ENCODE assay signal across 9 mouse cellular contexts in genomic region chr16:97312960-97313686, GRCm38 (mm10). TPM values are rescaled to one million over a fixed set of nuclear protein-coding genes. Genes with fewer than 3 reads are reported as not detected.
DNase-seq lines count a peak whose midpoint lies in the region; ATAC-seq and TF ChIP-seq lines count a peak whose summit lies in the region.
"Had no signal": no experiment of that assay in that cellular context is flagged by ENCODE, and none has a peak within 500 bp of the region (broad histone marks: within the 10 kb centered on the region; RNA-seq: fewer than 3 reads in every experiment).

No protein-coding gene starts in this region.

- no peak overlapping the region for H3K4me3 ChIP-seq in ES-Bruce4 (ENCODE audit: low read depth, low read length)
- H3K4me3 ChIP-seq in bone marrow macrophage, adult 2 months (ENCODE audit: insufficient read depth, low read length), result no peak overlapping the region
- H3K4me3 ChIP-seq in forebrain, embryonic 12.5 days (replicated peaks), result no peak overlapping the region
- H3K4me3 ChIP-seq in liver, postnatal 0 days (ENCODE audit: low read depth, low read length), result no peak overlapping the region
- no peak overlapping the region for H3K4me3 ChIP-seq in olfactory bulb, adult 2 months (ENCODE audit: insufficient read depth, low read depth, low read length)
- H3K4me3 ChIP-seq: heart, embryonic 13.5 days had no signal

- peak; percentile 51; the same call in 1 of the 2 replicates for ATAC-seq in forebrain, embryonic 12.5 days (ENCODE audit: low FRiP score)
- no peak for ATAC-seq in liver, postnatal 0 days

- WGBS in forebrain, embryonic 12.5 days, result 27% methylated on average over 10 of the region's 10 CpGs
- 35% methylated on average over 10 of the region's 10 CpGs for WGBS in liver, postnatal 0 days (ENCODE audit: insufficient replicate concordance)
- 27% methylated on average over 10 of the region's 10 CpGs for WGBS in olfactory bulb, adult 2 months

- no peak overlapping the region for H3K9ac ChIP-seq in ES-Bruce4 (ENCODE audit: low read depth, poor library complexity, severe bottlenecking)
- H3K9ac ChIP-seq in forebrain, embryonic 12.5 days, result no peak overlapping the region
- no peak overlapping the region for H3K9ac ChIP-seq in liver, postnatal 0 days (replicated peaks)
- H3K9ac ChIP-seq: heart, embryonic 13.5 days had no signal

- no peaks in the 10 kb centered on the region for H3K9me3 ChIP-seq in ES-Bruce4 (replicated peaks; ENCODE audit: control insufficient read depth, insufficient read depth, low read length, poor library complexity, severe bottlenecking)
- no peaks in the 10 kb centered on the region for H3K9me3 ChIP-seq in forebrain, embryonic 12.5 days
- H3K9me3 ChIP-seq in liver, postnatal 0 days (ENCODE audit: low read length), result no peaks in the 10 kb centered on the region
- H3K9me3 ChIP-seq: heart, embryonic 13.5 days had no signal

- TF ChIP-seq EP300 in ES-Bruce4 (IDR thresholded peaks at IDR 0.05; ENCODE audit: insufficient read depth, low read depth, low read length), result no peak
- no peak for TF ChIP-seq EP300 in liver, postnatal 0 days (IDR thresholded peaks at IDR 0.05; ENCODE audit: low read depth)

- DNase-seq in heart, postnatal 36 days, result peak; percentile 76 to 87
- DNase-seq in layer of hippocampus, adult 11-12 months (ENCODE audit: low spot score), result peak; percentile 85
- DNase-seq in liver, postnatal 0 days, result peak; percentile 80
- peak; percentile 33 to 78 for DNase-seq in thymus, postnatal 10 days (ENCODE audit: low spot score in 2 of 2)

- no peaks in the 10 kb centered on the region for H3K27me3 ChIP-seq in ES-Bruce4 (ENCODE audit: control insufficient read depth, insufficient read depth, low read length, poor library complexity, severe bottlenecking)
- no peaks in the 10 kb centered on the region for H3K27me3 ChIP-seq in forebrain, embryonic 12.5 days
- H3K27me3 ChIP-seq in liver, postnatal 0 days (ENCODE audit: insufficient read depth, low read length), result no peaks in the 10 kb centered on the region
- H3K27me3 ChIP-seq: heart, embryonic 13.5 days had no signal

- no peaks in the 10 kb centered on the region for H3K4me1 ChIP-seq in ES-Bruce4 (ENCODE audit: control insufficient read depth, insufficient read depth, low read length)
- peaks cover 12% of the 10 kb centered on the region for H3K4me1 ChIP-seq in bone marrow macrophage, adult 2 months (ENCODE audit: control insufficient read depth, insufficient read depth, low read length)
- H3K4me1 ChIP-seq in forebrain, embryonic 12.5 days, result peaks cover 5% of the 10 kb centered on the region; the same call in 1 of the 2 replicates
- no peaks in the 10 kb centered on the region for H3K4me1 ChIP-seq in liver, postnatal 0 days (ENCODE audit: insufficient read depth)
- peaks cover 8% of the 10 kb centered on the region for H3K4me1 ChIP-seq in olfactory bulb, adult 2 months (ENCODE audit: control insufficient read depth, insufficient read depth, low read length)

- no peak for TF ChIP-seq POLR2A in ES-Bruce4 (IDR thresholded peaks at IDR 0.05; ENCODE audit: insufficient read depth, low read length)
- TF ChIP-seq POLR2A in bone marrow macrophage, adult 2 months (IDR thresholded peaks at IDR 0.05; ENCODE audit: borderline replicate concordance, low read depth, low read length), result no peak
- no peak for TF ChIP-seq POLR2A in olfactory bulb, adult 2 months (IDR thresholded peaks at IDR 0.05; ENCODE audit: insufficient read depth, low read depth, low read length)

- no peak overlapping the region for H3K4me2 ChIP-seq in forebrain, embryonic 12.5 days
- H3K4me2 ChIP-seq in liver, postnatal 0 days (ENCODE audit: low read depth, low read length), result no peak overlapping the region
- H3K4me2 ChIP-seq: heart, embryonic 13.5 days had no signal

- no peak overlapping the region for H3K27ac ChIP-seq in ES-Bruce4 (ENCODE audit: insufficient read depth, low read length)
- no peak overlapping the region for H3K27ac ChIP-seq in bone marrow macrophage, adult 2 months (ENCODE audit: insufficient read depth, low read depth, low read length)
- no peak overlapping the region for H3K27ac ChIP-seq in forebrain, embryonic 12.5 days
- H3K27ac ChIP-seq in liver, postnatal 0 days (ENCODE audit: low read depth), result no peak overlapping the region
- no peak overlapping the region for H3K27ac ChIP-seq in olfactory bulb, adult 2 months (ENCODE audit: insufficient read depth, low read depth, low read length)
- H3K27ac ChIP-seq: heart, embryonic 13.5 days had no signal

- TF ChIP-seq CTCF in ES-Bruce4 (IDR thresholded peaks at IDR 0.05; ENCODE audit: low read depth, low read length), result peak; percentile 61
- TF ChIP-seq CTCF in bone marrow macrophage, adult 2 months (IDR thresholded peaks at IDR 0.05; ENCODE audit: low read depth, low read length), result peak; percentile 73
- TF ChIP-seq CTCF in liver, postnatal 0 days (IDR thresholded peaks at IDR 0.05; ENCODE audit: low read depth), result peak; percentile 85
- TF ChIP-seq CTCF in olfactory bulb, adult 2 months (IDR thresholded peaks at IDR 0.05; ENCODE audit: insufficient read depth, low read depth, low read length), result 0 out of 2 replicates have a peak, but pooled peaks have one; percentile 19

- intact Hi-C loops in heart, postnatal 36 days (cut with DNase I), result loop anchor here (1.0 to 5.0 kb wide), 7 partner anchors 44 to 464 kb away; partner anchors contain the start of gene Bace2

- no peaks in the 10 kb centered on the region for H3K36me3 ChIP-seq in ES-Bruce4 (ENCODE audit: control insufficient read depth, insufficient read depth, low read length, poor library complexity, severe bottlenecking)
- no peaks in the 10 kb centered on the region for H3K36me3 ChIP-seq in forebrain, embryonic 12.5 days (replicated peaks)
- no peaks in the 10 kb centered on the region for H3K36me3 ChIP-seq in liver, postnatal 0 days (replicated peaks; ENCODE audit: insufficient read depth, low read length)
- H3K36me3 ChIP-seq: heart, embryonic 13.5 days had no signal

RNA-seq across cellular contexts. Expression of gene Bace2, which starts 43.4 kb away (rescaled TPM):
- not detected in 2 replicates for polyA plus RNA-seq in ES-Bruce4 (2011; ENCODE audit: insufficient read depth, insufficient read length, low read depth, missing spikeins)
- not detected in 2 replicates for polyA plus RNA-seq in bone marrow macrophage, adult 2 months (2012; ENCODE audit: insufficient read depth, insufficient read length, missing spikeins)
- polyA plus RNA-seq in forebrain, embryonic 12.5 days (2016; fragmentation: Nextera tagmentation; extraction: Ambion mirVana), result 1.9 and 2.1 TPM in 2 replicates
- total RNA-seq in heart, postnatal 36 days (2021), result 10 to 100 TPM; 16.3 to 20.8 TPM
- 9.9 and 11.0 TPM in 2 replicates for polyA plus RNA-seq in liver, postnatal 0 days (2015; fragmentation: Nextera tagmentation; extraction: Ambion mirVana)
- polyA plus RNA-seq in olfactory bulb, adult 2 months (2012; ENCODE audit: insufficient read depth, insufficient read length, low replicate concordance, missing spikeins), result not detected in 2 replicates

Comparison
In these comparisons a context has a peak if more than half of its experiments do, and no peak if none do; other contexts are left out.
1. CTCF ChIP-seq: peak in every context shown above with its lines; median percentile 85 in liver, postnatal 0 days; 73 in bone marrow macrophage, adult 2 months; 61 in ES-Bruce4; 19 in olfactory bulb, adult 2 months.